Mouse (Mus musculus): ENCODE results near the gene Ccdc88c.

DNA sequence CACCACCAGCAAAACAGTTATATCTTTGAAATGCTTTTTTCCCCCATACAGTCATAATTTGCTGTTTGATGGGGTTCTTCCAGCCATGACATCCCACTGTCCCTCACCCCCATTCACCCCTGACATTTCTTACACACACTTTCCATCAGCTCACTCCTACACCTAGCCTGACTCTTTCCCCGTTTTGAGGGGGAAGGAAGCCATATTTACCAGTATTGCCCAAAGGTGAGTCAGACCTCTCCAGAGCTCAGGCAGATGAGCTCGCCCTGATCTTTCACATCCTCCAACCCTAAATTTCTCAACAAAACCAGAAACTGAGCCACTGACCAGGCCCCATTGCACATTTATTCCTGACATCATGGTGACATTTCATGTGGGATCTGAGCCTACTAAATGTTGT is 157.0 kb downstream of the Ccdc88c start:
- TF ChIP-seq CTCF (IDR thresholded peaks at IDR 0.05; ENCODE audit: control insufficient read depth, insufficient read depth, insufficient read length) (no peak), MAX (IDR thresholded peaks at IDR 0.05) (no peak), MYOG (IDR thresholded peaks at IDR 0.05; ENCODE audit: control insufficient read depth, extremely low read depth, insufficient read length) (no peak), MYOD1 (IDR thresholded peaks at IDR 0.05; ENCODE audit: control insufficient read depth, insufficient read length, low read depth) (no peak)

Data from C2C12 (cell line).